Mouse (Mus musculus) kidney, postnatal 25 days (tissue): ENCODE results near the gene Oprm1.
"Not testable (repeated sequence)": the region's sequence is repeated elsewhere in the genome, so short reads cannot be mapped to it uniquely, and the experiment has no call there.

Experiments used
- DNase-seq, 2 experiments: peaks; one replicate each; pipeline ENCODE4 v3.0.0; 2021; ENCODE audit warnings: mixed read lengths in 2 of 2

The Oprm1 gene

DNA sequence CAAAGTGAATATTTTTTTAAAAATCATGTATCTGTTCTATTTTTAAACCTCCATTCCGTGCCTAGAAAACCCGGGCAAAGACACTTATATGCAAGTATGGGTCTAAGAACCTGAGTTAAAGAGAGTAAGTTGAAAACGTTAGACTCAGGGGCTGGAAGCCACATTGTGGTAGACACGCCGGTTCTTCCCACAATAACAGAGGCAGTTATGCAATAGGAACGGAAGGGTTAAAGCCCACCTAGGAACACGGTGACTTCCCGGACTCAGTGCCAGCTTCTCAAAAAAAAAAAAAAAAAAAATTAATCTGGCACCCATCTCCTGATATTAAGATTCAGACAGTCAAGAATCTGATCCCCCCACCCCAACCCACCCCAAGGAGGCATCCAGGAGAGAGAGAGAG lies 221.5 kb downstream of the Oprm1 start:
- DNase-seq, result no peak

DNA sequence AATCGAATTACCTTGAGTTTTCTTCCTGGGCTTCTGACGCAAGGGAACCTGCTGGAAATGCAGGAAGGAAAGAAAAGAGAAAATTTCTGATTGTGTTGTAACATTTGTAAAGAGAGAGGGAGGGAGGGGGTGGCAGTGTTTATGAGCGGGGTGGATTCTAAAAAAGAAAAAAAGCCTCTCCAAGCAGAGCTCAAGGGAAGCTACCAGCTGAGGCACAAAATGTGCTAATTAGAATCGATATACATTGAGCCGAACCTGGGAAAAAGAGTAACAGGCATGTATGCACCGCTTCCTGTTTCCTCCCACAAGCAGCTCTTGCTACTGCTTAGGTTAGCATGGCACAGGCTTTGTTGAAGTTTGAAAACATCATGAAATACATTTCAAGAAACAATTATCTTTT lies 221.9 kb downstream of the Oprm1 start:
- DNase-seq, result no peak

DNA sequence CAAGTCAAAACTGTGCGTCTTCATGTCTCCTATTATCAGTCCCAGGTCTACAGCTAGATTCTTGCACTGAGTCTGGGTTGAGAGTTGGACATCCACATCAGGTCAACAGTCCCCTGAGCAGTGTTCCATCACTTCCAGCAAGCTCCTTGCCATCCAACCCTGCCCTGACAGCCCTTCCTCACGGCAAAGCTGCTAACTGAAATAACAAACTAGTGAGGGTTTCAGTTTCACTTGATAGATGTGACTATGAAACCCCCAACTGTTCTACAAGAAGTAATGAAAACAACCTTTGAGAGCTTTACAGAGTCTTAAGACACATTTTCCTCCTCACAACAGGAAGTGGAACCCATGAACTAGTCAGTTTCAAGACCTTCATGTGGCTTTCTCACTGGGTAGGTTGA lies 224.4 kb downstream of the Oprm1 start:
- DNase-seq, result no peak

GRCm38 (mm10) chr10:6983431-6983830 lies 225.1 kb downstream of the Oprm1 start:
- DNase-seq, result no peak

DNA sequence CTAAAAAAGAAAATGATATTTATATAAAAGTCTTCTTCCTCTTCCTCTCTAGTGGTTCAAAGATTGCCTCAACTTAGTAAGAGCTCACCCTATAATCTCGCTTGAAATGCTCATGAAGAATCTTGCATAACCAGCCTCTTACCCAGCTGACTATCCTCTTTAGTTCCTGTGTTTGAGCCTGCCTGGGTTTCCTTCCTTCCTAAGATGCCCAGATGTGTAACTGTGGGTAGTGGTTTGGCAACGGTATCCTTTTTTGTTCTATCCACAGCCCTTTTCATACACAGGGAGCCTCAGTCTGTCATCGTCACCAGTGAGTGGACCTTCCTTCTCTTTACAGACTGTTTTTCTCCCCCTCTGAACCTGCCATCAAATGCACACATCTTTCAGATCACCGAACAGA lies 227.9 kb downstream of the Oprm1 start:
- no peak for DNase-seq

DNA sequence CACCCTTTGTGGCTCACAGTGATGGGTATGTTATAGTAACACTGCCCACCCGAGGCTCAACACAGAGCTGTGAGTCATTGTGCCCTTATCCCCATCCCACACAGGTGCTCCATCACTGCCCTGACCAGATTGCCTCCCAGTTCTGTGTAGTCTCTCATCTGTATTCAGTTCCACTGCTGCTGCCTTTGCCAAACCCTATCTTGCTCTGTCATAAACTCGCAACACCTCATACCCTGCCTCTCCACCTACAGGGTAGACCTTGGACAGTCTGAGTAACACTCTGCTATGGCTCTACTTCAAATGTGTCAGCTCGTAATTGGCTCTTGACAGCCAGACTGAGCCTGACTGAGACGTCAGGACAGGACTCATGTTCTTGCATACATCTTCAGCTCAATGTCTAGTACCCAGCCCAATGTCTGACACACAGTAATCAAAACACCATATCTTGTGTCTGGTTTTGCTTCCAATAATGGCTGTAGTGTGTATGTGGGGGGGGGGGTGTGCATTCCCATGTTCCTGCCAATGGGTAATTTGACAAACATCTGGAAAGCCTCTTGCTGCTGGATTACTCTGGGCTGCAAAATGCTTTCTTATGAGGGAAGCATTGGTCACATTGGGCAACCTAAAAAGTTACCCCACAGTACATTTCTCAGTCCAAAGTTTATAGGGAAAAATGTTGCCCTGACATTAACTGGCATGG lies 229.2 kb downstream of the Oprm1 start:
- DNase-seq, result no peak

GRCm38 (mm10) chr10:6988555-6988954 lies 230.2 kb downstream of the Oprm1 start:
- DNase-seq, result no peak

- no peak for DNase-seq
These were observed 238.6 kb downstream of the Oprm1 start for GRCm38 (mm10) chr10:6996895-6997294.

DNA sequence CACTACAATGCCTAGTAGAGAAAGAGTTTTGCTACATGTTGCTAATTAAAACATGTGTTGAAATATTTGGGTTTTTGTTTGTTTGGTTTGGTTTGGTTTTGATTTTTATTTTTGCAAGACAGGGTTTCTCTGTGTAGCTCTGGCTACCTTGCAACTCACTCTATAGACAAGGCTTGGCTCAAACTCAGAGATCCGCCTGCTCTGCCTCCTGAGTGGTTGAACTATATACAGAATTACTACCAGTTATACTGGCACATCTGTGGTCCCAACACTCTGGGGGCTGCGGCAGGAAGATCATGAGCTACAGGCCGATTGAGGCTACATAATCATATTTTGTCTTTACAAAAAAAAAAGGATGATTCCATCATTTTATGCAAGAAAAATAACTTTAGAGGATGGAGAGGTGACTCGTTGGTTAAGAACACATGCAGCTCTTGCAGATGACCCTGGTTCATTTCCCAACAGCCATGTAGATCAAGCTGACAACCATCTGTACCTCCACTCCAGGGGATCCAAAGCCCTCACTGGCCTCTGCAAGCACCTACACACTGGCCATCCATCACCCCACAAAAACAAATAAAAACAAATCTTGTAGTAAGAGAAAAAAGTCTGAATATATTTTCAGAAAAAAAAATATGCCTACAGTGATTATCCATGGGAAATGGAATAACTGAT lies 240.4 kb downstream of the Oprm1 start:
- DNase-seq, result no peak

GRCm38 (mm10) chr10:6999355-6999754 lies 241.0 kb downstream of the Oprm1 start:
- no peak for DNase-seq

- DNase-seq, result not testable (repeated sequence)
These were observed 245.6 kb downstream of the Oprm1 start for GRCm38 (mm10) chr10:7003898-7004297.

DNA sequence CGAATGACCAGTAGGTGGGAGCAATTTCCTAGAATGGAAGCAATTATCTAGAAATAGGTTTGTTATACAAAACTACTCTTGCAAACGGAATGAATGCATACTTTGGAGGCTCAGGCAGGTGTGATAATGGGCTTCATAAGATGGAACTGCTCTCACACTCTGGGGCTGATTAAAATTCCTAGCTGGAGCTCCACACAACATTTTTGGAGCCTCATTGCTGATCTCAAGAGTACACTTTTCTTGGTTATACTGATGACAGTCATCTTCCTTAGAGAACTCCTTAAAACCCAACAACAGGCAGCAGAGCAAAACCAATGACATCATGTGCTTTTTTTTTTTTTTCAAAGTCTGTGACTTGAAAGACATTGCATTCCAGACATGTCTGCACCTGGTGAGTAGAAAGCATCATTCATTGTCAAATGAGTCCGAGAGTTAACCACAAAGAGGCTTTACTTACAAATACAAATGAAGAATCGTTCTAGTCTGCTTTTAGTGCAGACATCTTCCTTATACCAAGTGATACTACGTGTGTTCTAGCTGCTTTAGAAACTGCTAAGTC lies 246.8 kb downstream of the Oprm1 start:
- DNase-seq, result no peak

DNA sequence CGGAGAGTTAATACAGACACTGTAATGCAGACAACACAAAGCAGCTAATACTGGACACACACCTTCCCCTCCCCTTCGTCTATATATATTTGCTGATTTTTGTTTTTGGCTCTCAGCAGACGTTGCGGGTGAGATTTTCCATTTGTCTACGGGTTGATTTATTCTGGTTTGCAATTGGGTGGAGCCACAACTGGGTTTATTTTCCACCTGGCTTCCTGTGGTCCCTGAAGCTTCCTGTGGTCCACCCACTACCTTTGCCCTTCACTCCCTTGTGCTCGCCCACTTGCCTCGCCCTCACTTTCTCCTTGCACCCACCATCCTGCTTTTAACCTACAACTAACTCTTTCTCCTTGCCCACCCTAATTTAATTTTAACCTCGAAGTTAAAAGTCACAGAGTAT lies 252.2 kb downstream of the Oprm1 start:
- DNase-seq, result no peak

DNA sequence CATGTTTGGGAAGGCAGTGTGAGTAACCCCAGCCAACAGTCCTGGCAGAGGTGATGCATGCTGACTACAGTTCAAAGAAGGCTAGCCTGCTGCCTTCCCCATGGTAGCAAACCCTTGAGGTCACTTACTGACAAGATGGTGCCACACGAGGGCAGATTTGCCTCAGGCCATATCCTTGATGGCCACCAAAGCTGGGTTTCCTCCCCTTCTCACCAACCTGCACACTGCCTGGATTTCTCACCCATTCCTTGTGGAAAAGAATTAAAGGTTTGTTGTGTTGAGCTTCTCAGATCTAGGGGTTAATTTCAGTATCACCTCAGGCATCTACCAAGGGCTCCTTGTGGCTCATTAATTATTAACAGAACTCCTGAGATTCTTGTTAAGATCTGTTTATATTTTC lies 256.9 kb downstream of the Oprm1 start:
- DNase-seq, result peak; percentile 33 to 52

DNA sequence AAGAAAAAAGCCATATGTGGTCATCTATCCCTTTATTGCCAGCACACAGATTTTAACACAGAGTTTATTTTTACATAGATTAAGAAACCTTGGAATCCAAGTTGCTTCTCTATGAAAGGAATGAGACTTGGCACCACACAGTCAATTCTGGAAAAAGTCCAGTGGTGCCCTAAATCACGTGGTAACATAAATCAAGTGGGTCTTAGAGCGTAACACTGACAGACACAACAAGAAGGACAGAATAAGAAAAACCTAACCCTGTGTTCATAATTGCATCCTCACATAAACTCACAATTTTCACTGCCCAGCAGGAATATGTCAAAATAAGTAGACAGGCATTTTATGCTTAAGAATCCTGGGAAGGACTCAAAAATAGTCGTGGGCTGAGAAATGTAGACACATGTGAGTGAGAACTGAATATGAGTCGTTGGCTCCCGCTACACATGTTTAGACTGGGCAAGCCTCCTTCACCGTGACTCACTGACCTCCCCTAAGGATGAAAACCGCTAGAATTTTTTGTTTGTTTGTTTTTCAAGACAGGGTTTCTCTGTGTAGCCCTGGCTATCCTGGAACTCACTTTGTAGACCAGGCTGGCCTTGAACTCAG lies 261.6 kb downstream of the Oprm1 start:
- DNase-seq, result peak; percentile 49 to 50

- no peak for DNase-seq
These were observed 262.2 kb downstream of the Oprm1 start for GRCm38 (mm10) chr10:7020551-7020950.

GRCm38 (mm10) chr10:7025028-7025427 lies 266.7 kb downstream of the Oprm1 start:
- DNase-seq, result no peak

DNA sequence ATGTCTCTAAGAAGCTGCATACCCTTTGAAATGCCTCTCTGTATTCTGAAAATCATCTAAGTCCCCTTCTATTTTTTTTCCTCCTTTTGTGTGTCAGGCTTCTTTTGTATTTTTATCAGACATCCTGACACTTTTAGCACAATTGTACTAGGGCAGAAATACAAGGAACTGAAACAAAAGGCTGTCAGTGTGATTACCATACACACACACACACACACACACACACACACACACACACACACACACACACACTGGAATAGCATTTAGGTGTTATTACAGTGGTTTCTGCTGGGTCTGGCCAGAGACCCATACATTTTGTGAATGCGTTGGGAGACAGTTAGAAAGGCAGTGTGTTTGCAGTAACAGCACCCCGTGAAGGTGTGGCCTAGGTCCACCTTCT lies 275.2 kb downstream of the Oprm1 start:
- DNase-seq, result no peak

- peak in 1 of 2 experiments; percentile 20 for DNase-seq
These were observed 277.2 kb downstream of the Oprm1 start for GRCm38 (mm10) chr10:7035547-7035946.

- DNase-seq, result no peak
These were observed 278.9 kb downstream of the Oprm1 start for GRCm38 (mm10) chr10:7037194-7037593.

GRCm38 (mm10) chr10:7041032-7041431 lies 282.7 kb downstream of the Oprm1 start:
- DNase-seq, result no peak

DNA sequence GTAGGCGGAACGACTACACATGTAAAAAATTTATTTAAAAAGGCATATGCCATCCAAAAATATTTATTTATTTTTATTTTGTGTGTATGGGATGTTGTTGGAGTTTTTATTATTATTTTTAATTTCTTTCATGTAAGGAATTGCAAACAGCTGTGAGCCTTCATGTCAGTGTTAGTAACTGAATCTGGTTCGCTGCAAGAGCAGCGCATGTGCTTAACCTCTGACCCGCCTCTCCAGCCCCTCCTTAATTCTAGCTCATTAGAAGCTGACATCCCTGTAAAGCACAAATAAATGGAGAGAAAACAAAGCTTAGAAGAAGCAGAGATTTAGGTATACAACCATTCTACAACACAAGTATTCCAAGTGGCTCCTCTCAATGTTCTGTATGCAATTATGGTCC lies 285.6 kb downstream of the Oprm1 start:
- DNase-seq, result no peak

- DNase-seq, result peak; percentile 63 to 70
These were observed 289.1 kb downstream of the Oprm1 start for GRCm38 (mm10) chr10:7047288-7047918.
